Mouse (Mus musculus) layer of hippocampus, adult 6 months (tissue): ENCODE measurements around the gene Tubg1. TPM values are rescaled to one million over a fixed set of nuclear protein-coding genes. Genes with fewer than 3 reads are reported as not detected.

ENCODE experiments used
- long read RNA-seq, 2 experiments: library from polyadenylated mRNA; unstranded; transcript quantifications; one replicate each; pipeline ENCODE4 v2.0.0; 2019 to 2020
- microRNA-seq: library from miRNA; unstranded; fragments of <30 nt; microRNA quantifications from one replicate; pipeline ENCODE4 v1.2.0, GENCODE M21; 2020
- polyA plus RNA-seq: library from polyadenylated mRNA; unstranded; fragments of <200 nt; fragmentation: Nextera tagmentation; gene quantifications from 2 replicates; pipeline ENCODE4 v1.2.3, GENCODE M21; 2021

Tubg1 gene
- polyA plus RNA-seq: 52.5 and 59.1 TPM in 2 replicates
- long read RNA-seq, experiment 1, transcript Tubg1-201 (11 exons, 1,802 nt): major isoform, 98 of 114 reads
- long read RNA-seq, experiment 1, partial matches to known transcripts: 7 of 114 reads
- long read RNA-seq, experiment 1, other reads (novel, unspliced or antisense): 9 of 114 reads
- long read RNA-seq, experiment 2, transcript Tubg1-201 (11 exons, 1,802 nt): major isoform, 304 of 331 reads
- long read RNA-seq, experiment 2, partial matches to known transcripts: 5 of 331 reads
- long read RNA-seq, experiment 2, other reads (novel, unspliced or antisense): 22 of 331 reads

DNA sequence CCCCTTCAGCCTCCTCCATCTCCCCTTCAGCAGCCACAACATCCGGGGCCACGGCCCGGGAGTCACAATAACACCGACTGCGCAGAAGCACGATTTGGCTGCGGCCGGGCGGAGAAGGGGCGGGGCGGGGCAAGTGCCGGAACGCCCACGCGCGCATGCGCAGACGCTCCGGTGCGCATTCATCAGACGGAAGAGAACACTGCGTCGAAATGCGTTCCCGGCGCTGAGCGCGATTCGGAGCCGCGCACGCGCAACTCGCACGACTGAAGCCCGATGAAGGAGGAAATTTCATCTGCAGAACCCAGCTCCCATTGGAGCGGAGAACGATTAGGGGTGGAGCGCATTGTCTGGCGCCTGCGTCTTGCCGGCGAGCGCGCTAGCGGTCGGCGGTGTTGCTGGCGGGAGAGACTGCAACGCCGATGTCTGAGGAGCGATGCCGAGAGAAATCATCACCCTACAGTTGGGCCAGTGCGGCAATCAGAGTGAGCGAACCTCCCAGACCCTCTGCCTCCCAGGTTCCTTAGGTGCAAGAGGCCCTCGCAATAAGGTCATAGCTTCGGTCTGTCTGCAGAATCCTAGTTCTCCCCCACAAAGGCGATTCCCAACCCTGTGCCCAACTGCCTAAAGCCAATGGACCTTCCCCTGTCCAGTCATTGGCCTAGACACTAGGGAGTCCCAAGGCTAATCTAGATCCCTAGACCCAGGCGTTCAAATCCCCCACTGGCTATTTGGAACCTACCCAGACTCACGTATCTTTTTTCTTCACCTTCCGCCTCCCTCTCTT lies at the start of gene Tubg1, which contains the start of gene Retreg3:
Tubg1 (plus strand) TSS at position 178 of the 784 bp plus-strand sequence.
Retreg3 (minus strand) TSS at position 133 of the 784 bp plus-strand sequence.

DNA sequence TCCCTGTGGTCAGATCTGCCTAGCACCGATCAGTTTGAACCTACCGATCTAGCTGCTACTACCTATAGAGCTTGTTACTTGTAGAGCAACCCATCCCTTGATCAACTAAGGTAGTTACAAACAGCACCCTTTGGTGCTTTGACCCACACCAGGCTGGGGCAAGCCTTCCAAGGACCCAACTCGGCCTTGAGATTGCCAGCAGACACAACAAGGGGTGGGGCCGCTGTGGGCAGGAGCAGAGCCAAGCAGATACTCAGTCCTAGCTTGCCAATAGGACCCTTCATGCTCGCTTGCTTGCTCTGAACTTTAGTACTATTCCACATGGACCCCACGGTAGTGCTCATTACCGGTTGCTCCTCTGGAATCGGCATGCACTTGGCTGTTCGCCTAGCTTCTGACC lies 41.6 kb upstream of the Tubg1 start, which contains the start of gene Hsd17b1:
Hsd17b1 (plus strand) TSS at position 291 of the 400 bp plus-strand sequence.

DNA sequence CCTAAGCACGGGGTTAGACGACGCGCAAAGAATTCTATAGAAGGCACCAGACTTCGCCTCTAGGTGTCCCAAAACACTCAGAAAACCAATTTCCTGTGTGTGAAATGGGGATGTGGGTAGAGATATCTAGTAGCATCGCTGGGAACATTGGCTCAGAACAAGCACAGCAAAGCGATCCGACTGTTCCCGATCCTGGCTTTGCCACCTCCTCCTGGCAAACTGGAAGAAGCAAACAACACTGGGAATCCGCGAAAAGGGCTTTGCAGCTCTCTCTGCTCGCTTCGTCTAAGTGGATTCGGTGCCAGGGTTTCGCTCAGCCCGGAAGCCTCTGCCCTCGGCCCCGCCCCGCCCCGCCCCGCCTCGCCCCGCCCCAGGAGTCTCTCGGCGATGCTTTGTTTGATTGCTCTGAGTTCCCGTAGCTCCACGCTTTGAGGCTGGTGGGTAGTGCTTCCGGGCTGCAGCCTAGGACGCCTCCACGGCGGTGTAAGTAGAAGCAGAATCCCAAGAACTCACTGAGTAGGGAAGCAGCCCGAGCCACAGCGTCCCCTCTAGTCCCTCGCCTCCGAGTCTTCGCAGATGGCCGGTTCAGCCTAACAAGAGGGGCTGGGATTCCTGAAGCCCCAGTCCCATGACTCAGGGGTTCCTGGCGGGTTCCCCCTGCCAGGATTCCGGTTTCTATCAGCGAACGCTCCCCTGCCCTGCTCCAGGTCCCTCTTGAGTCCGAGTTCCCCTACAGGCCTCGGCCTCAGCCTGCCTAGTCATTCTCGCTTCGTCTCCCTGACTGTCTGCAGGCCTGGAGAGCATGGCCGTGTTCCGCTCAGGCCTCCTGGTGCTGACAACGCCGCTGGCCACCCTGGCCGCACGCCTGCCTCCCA lies 37.3 kb upstream of the Tubg1 start, which contains the start of gene Coasy:
Coasy (plus strand) TSS at position 358 of the 875 bp plus-strand sequence.

DNA sequence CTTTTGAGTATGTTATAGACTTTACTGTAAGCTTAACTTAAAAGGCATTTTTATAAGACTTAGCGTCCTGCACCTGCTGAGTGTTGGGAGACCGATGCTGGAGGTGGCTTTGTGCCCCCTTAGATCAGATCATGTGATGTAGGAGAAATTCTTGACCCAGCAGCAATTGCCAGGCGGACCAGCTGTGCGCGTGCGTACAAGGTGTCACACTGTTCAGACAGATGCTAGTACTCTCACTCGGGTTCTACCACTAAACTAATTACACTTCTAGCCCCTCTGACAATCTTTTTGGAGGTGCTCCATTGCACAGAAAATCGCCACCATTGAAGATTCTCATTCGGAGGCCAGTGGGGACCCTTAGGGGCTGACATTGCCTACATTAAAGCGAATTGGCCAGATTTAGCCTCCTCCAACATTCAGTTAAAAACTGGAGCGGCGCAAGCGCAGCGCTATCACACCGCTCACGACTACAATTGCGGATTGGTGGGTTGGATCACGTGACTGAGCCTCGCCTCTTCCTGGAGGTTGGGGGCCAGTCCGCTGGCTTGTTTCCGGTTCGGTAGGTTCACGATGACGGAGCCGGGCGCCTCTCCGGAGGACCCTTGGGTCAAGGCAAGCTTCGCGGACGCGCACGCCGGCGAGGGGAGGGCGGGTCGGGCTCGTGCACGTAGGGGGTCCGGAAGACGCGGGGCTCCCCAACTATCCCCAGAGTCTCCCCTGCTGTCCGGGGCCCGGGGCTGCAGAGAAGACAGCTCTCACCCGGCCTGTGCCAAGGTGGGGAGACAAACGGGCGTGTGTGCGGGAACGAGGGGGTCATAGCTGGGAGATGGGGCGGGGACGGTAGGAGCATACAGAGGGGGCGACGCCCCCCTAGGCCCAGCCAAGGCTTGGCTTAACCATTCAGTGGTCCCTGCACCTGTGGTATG lies 32.7 kb upstream of the Tubg1 start, which contains the start of gene Mlx:
Mlx (plus strand) TSS at position 522 of the 926 bp plus-strand sequence.

DNA sequence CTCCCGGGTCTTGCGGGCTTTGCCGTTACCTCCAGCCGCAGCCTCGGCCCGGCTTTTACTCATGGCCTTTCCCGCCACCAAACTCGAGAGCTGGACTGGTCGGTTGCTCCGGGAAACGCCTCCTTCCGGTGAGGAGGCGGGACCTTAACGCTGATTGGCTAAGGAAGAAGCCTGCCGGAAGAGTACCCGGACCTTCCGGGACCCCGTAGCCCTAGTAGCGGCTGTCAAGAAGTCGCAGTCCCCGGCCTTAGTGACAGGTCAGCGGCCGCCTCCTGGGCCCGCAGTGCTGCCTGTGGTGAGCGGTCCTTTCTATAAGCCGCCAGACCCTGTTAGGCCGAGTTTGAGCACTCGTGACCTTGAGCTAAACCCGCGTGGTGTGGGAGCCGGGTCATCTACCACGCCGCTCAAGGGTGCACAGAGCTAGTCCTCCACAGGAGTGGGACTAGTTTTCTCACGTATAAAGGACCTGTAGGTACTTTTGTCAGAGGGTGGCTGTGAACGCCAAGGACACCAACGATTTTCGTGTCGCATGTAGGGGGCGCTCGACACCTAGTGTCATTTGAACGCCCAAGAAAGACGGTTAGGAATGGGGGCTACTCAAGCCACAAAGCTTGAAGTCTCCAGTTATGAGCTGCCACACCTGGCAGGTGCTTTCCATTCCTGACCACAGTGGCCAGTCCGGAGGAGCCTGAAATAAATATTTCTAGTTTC lies 24.3 kb upstream of the Tubg1 start, which contains the start of gene Psmc3ip:
Psmc3ip (minus strand) TSS at position 123 of the 711 bp plus-strand sequence.

DNA sequence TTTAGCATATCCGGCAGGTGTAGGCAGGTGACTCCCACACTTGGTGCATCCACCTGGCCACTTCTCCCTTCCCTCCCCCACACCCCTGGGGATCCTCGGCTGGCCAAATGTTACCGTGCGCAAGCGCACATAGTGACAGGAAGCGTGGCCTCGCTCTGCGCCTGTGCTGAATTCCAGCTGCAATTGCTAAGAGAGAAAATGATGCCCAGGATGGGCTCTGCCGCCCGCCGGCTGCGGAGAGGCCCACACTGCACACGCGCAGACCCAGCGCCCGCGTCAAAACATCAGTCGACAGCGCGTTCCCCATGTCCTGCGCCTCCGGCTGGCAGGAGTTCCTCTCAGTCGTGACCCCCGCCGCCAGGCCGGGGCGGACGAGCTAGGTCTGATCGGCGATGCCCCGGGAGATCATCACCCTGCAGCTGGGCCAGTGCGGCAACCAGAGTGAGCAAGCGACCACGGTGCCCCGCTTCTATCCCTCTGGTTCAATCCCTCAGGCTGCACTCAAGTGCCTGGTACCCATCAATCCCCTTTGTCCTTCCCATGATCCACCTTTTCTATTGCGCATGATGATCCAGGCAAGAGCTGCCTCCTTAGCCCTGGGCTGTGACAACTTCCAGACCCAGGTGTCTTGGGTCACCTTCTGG lies 36.1 kb downstream of the Tubg1 start, which contains the start of gene Tubg2:
Tubg2 (plus strand) TSS at position 180 of the 644 bp plus-strand sequence.

DNA sequence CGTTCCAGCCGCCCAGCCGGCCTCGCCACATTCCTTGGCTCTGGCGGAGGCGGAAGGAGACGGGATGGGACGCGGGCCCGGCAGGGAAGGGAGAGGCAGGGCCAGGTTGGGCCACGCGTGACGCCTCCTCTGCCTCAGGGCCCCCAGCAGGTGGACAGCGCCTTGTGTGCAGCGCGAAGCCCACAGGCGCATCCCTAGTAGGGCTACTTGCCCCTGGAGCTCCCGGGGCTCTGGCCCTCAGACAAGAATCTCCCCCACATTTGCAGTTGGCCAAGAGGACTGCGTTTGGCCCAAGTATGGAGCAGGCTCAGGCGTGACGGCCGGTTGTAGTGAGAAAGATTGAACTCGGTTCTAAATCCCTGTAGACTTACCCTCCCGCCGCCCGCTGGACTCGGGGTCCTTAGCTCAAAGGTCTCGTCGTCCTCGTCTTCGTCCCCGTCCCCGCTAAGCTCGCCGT lies 50.6 kb downstream of the Tubg1 start, which contains the start of gene Cntnap1:
Cntnap1 (plus strand) TSS at position 170 of the 457 bp plus-strand sequence.

DNA sequence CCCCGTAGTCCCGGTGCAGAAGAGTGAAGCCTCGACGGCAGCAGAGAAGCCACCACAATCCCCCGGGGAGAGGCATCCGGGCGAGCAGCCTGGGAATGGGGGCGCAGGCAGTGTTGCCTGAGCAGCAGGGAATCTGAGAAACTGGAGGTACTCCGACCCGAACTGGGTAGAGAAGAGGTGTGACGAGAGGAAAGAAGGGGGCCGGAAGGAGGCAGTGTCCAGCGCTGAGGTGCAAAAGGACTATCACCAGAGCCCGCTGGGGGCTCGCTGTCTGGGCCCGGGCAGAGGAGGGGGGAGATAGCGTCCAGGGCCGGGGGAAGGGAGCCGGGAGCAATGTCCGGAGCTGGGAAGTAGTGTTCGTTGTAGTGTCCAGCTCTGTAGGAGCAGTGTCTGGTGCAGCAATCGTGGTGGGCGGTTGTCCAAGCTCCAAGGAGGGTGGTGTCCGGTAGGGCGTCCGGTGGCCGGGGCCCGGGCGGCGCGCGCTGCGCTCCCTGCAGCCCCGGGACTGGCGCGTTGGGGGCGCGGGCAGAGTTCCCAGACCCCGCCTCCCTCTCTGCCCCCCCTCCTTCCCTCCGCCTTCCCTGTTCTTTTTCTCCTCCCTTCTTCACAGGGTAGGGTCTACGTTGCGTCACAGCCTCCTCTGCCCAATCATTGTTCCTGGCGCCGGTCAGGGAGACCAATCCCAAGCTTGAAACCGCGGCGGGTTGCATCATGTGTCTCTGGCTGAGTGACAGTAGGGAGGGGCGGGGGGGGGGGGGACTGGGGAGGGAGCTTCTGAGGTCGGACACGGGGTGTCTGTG lies 51.3 kb downstream of the Tubg1 start, which contains the start of gene Plekhh3:
Plekhh3 (minus strand) TSS at position 541 of the 800 bp plus-strand sequence.

DNA sequence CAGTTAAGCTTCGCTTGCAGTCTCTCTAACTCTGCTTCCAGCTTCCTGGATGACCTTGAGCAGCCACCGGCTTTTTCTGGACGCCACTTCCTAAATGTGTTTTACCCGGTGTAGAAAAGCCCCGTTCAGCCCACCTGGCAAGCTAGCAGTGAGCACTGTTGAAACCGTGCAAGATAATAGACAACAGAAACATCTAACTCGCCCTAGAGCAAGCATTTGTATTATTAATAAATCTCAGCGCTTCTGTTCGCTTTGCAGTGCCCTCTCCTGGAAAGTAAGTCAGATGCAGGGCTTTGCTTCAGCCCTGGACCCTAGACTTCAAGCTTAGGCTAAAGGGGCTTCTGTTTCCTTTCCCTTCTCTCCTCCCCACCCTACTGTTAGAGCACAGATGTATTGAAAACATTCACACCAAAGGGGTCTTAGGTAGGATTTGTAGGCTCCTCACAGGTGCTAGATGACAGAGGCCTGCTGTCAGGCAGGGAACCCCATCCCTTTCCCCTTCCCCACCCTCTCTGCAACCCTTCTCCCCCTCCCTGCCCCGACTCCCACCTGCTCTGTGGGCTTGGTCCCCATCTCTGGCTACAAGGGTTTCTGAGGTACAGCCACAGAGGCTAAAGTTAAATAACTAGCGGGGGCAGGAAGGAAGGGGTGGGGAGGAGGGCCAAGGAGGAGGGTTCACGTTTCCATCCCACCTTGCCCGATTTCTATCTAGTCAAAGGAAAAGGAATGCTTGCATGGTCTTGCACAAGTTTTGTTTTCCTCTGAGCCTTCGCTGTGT lies 55.3 kb downstream of the Tubg1 start, which contains the start of gene Ccr10:
Ccr10 (minus strand) TSS at position 593 of the 778 bp plus-strand sequence.

Small RNA genes within 50 kb of the gene (microRNA-seq; reads per million reads assigned to microRNA genes)
- gene Gm27626: not detected

Other genes starting within 250 kb of the Tubg1 start
- 22.6 and 24.9 TPM in 2 replicates for gene Stat3, start 180.4 kb upstream of the Tubg1 start, polyA plus RNA-seq
- gene Cavin1, start 149.1 kb upstream of the Tubg1 start, polyA plus RNA-seq: 11.1 and 19.8 TPM in 2 replicates
- 149 and 167 TPM in 2 replicates for gene Atp6v0a1, start 110.5 kb upstream of the Tubg1 start, polyA plus RNA-seq
- gene Naglu, start 49.9 kb upstream of the Tubg1 start, polyA plus RNA-seq: 9.6 and 12.1 TPM in 2 replicates
- gene Hsd17b1, start 41.5 kb upstream of the Tubg1 start, polyA plus RNA-seq: not detected in 2 replicates
- gene Coasy, start 37.4 kb upstream of the Tubg1 start, polyA plus RNA-seq: 35.8 and 36.1 TPM in 2 replicates
- 63.4 and 67.0 TPM in 2 replicates for gene Mlx, start 32.7 kb upstream of the Tubg1 start, polyA plus RNA-seq
- 5.3 and 6.0 TPM in 2 replicates for gene Psmc3ip, start 24.5 kb upstream of the Tubg1 start, polyA plus RNA-seq
- 7.9 and 8.1 TPM in 2 replicates for gene Retreg3, start within 50 bp of the Tubg1 start, polyA plus RNA-seq
- gene Tubg2, start 36.0 kb downstream of the Tubg1 start, polyA plus RNA-seq: 49.2 and 55.2 TPM in 2 replicates
- 14.1 and 15.8 TPM in 2 replicates for gene Cntnap1, start 50.6 kb downstream of the Tubg1 start, polyA plus RNA-seq
- gene Plekhh3, start 51.4 kb downstream of the Tubg1 start, polyA plus RNA-seq: 2.0 and 3.2 TPM in 2 replicates
- gene Ccr10, start 55.5 kb downstream of the Tubg1 start, polyA plus RNA-seq: 0.23 and 0.53 TPM in 2 replicates
- 30.9 and 32.5 TPM in 2 replicates for gene Ezh1, start 106.5 kb downstream of the Tubg1 start, polyA plus RNA-seq
- gene Ramp2, start 126.1 kb downstream of the Tubg1 start, polyA plus RNA-seq: 78.1 and 88.2 TPM in 2 replicates
- gene Vps25, start 133.8 kb downstream of the Tubg1 start, polyA plus RNA-seq: 180 and 205 TPM in 2 replicates
- gene Wnk4, start 140.6 kb downstream of the Tubg1 start, polyA plus RNA-seq: 1.1 and 1.8 TPM in 2 replicates
- 0.13 and 0.14 TPM in 2 replicates for gene Cntd1, start 159.1 kb downstream of the Tubg1 start, polyA plus RNA-seq
- gene Coa3, start 159.2 kb downstream of the Tubg1 start, polyA plus RNA-seq: 427 and 478 TPM in 2 replicates
- gene Becn1, start 182.3 kb downstream of the Tubg1 start, polyA plus RNA-seq: 197 and 208 TPM in 2 replicates
- gene Psme3, start 196.3 kb downstream of the Tubg1 start, polyA plus RNA-seq: 16.3 and 17.7 TPM in 2 replicates
- gene Aoc2, start 205.1 kb downstream of the Tubg1 start, polyA plus RNA-seq: 0.21 and 0.29 TPM in 2 replicates
- 0.08 and 0.16 TPM in 2 replicates for gene Aoc3, start 210.7 kb downstream of the Tubg1 start, polyA plus RNA-seq
- gene G6pc, start 247.6 kb downstream of the Tubg1 start, polyA plus RNA-seq: not detected in 2 replicates